Mouse (Mus musculus) telencephalon, adult 2 months (tissue): ENCODE measurements around the gene Rtkn.

Experiments used
- DNase-seq: peaks from one replicate; pipeline ENCODE4 v3.0.0-alpha.2; 2011; ENCODE audit warnings: low read depth, low spot score

The Rtkn gene

DNA sequence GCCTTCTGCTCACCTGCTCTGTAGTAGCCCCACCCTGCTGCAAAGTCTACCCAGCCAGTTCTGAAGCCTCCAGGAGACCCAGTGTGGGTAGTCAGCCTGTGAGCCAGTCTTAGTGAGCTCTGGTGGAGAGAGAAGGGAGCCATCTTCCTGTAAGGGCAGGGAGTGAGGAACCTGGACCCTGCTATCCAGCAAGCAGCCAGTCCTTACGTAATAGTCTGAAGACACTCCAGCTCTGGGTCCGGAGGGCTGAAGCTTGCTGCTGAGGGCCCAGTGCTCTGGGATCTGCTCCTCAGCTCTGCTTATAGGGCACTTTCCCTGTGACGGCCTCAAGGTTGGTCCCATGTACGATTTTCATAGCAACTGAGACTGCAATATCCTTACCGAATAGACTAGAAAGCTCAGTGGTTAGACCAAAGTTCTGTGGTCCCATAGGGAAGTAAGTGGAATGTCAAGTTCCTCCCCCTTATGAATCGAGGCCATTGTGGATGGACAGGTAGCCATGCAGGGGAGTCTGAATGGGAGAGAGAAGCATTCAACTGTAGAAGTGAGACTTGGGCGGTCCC, at the start of gene Rtkn:
TSS of gene Rtkn (plus strand) at position 513 of the 563 bp plus-strand sequence.
- no peak for DNase-seq

DNA sequence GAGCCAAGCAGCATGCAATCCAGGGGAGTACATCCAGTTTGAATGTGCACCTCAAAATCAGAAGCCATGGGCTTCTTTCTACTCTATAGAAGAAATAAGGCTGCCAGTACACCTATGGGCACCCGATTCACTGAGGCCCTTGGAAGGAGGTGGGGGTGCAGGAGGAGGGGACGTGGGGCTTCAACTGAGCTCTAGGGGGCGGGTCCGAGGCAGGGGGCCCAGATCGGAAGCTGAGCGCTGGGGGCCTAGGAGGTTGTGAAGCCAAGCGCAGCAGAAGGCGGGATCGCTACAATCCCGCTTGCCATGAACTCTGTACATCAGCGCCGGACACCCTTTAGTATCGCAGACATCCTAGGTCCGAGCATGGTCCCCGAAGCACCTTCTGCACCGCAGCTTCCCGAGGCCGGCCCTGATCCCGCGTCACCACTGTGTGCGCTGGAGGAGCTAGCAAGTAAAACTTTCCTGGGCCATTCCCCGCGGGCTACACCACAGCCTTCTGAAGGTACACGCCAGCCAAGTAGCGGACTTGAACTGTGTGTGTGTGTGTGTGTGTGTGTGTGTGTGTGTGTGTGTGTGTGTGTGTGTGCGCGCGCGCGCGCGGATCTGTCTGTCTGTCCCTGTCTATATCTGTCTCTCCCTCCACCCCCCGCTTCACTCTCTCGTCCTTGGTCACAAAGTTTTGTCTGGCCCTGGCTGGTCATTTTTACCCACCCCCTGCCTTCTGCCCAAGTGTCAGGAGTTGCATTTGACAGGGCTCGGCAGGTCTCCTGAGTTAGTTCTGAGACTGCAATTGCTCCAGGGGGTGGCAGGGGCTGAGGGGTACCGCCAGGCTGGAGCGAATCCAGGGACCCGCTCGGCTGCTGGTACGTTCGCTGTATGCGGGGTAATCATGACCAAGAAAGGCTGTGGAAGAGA, 48.9 kb upstream of the Rtkn start, which contains the start of gene Lbx2:
TSS of gene Lbx2 (plus strand) at position 247 of the 915 bp plus-strand sequence.
- no peak for DNase-seq

DNA sequence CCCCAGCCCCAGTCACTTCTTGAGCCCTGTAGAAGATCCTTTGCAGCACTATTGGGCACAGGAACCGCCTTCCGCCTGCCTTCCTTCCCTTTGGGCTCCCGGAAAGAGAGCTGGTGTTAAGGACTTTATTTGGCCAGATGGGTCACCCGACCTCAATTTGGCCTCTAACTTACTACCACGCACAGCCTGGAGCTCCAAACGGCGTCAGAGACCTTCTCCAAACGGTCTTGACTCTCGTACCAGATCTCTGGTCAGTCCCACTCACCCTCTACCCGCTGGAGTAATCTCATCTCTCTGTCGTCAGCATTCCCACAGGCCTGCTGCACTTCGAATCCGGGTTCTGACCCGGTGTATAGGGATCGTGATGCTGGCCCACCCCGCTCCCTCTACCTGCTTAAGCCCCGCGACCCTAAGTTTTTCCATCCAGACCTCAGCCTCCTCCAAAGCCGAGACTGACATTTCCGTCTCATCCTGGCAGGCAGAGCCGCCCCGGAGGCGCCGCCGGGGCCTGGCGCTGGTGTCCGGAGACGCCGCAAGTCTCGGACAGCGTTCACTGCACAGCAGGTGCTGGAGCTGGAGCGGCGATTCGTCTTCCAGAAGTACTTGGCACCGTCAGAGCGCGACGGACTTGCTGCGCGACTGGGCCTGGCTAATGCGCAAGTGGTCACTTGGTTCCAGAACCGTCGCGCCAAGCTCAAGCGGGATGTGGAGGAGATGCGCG, 47.9 kb upstream of the Rtkn start:
- DNase-seq, result no peak

DNA sequence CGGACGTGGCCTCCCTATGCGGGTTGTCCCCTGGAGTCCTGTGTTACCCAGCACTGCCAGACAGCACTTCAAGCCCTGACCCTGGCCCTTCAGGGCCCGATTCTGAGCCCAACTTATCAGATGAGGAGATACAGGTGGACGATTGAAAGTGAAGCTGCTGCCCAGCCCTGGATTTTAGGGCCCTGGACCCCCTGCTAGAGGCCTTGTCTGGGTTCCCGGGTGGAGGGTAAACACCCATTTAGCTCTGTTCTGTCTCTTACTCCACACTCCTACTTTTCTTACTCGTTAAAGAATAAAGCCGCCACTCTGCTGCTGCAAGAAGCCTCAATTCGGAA, 47.4 kb upstream of the Rtkn start:
- no peak for DNase-seq

DNA sequence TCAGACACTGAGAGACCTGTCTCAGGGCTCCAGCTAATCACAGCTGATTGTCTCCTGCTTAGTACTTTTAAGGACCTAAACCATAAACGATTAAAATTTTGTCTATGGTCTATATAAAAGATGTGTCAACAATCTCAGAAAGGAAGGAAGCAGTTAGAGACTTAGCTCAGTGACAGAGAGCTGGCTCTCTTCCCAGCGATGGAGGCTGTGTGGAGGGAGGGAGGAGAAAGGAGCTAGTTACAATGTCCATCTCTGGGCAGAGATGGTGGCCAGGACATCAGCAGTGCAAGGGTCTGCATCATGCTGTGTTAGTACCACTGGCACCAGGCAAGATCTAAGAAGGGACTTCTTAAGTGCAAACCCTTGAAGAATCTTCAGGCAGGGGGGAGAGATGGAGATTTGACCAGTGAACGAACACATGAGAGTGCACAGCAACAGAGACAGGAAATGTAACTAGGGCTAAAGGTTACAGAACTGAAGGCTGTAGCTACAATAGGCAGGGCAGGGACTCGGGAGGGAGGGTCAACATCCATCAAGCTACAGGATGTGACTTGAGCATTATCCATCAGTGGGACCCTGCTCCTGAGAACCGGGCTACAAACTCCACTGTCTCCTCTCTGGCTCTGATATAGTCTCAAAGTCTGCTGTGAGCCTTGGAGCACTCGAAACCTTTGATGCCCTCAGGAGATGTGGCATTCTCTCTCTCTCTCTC, 42.7 kb upstream of the Rtkn start:
- DNase-seq, result no peak

DNA sequence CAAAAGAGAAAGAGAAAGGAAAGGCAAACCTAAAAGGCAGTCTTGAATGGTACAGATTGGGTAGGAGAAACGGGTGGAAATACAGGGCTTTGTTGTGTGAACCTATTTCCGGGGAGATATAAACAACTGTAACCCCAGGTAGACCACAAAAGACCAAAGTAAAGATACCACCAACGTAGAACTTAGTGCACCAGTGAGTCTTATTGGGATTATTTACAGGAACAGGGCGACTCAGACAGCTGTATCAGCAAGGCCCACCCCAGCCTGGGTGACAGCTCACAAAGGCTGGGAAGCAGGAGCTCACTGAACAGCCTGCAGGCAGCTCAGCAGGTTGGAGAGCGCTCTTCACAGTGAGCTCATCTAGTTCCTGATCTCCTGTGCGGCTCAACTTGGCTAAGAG, 39.3 kb upstream of the Rtkn start:
- DNase-seq, result no peak

DNA sequence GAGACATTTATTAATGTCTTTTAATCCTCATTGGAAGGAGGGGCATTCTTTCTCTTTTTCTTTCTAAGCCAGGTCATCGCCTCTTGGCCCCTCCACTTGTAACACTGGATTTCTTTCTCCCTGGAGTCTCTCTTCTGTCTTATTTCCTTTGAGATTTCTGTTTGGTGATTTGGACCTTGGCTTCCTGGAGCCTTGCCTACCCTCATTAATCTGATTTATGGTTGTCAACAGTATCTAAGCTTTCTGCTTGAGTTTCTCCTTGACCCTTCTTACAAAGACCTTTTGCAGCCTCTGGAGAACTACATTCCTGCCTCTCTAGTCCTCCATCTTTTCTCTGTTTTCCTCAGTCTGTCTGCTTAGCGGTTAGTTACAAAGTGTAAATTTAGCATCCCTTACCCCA, 36.9 kb upstream of the Rtkn start:
- DNase-seq, result no peak

DNA sequence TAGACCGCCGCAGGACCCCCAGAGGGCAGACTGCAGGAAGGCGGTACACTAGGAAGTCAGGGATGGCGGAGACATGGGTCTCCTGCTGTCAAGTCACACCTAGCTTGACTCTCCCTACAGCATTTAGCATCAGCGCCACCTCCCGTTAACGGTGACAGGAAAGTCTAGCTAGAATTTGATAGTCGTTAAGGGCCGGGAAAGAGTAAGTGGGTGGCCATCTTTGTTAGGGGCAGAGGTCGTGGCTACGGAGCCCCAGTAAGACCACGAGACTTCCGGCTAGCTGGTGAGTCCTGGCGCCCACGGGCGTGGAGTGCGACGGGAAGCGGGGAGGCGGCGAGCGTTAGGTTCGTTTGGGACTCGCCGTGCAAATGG, 34.0 kb upstream of the Rtkn start, which contains the start of the genes Ccdc142 and Gm42688:
TSS of gene Ccdc142 (plus strand) at position 286 of the 372 bp plus-strand sequence.
TSS of gene Gm42688 (plus strand) at position 302 of the 372 bp plus-strand sequence.
- peak; percentile 88 for DNase-seq

DNA sequence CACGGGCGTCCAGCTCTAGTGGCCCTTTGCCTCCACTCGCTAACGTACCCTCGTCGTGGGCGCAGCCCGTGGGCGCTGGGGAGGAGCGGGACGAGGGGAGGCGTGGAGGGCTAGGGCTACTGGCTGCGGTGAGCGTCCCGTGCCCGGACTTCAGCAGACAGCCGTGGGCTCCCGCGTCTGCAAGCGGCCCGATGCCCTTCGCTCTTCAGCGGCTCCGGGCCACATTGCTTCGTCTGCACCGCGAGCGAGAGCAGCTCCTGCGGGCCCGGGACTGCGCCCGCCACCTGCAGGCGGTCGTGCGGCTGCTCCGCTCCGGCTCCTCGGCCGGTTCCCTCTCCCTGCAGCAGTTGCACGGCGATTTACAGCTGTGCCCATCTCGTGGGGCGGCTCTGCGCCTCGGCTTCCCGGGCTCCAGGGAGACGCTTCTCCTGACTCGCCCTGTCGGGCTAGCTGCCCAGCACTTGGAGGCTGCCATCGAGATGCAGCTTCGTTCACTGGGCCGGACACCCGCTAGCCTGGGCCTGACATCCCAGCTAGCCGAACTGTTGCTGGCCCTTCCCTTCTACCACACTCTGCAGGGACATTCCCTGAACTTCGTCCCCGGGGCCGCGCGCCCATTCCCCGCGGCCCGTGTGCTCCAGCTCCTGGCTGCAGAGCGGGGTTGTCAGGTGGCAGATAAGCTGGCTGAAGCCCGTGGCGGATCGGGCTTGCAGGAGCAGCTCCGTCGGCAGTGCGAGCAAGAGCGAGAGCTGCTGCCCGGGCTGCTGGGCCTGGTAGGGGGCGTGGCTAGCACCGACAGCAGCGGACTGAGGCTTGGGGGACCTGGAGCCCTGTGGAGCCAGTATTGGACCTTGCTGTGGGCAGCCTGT, 33.3 kb upstream of the Rtkn start:
- DNase-seq, result no peak

DNA sequence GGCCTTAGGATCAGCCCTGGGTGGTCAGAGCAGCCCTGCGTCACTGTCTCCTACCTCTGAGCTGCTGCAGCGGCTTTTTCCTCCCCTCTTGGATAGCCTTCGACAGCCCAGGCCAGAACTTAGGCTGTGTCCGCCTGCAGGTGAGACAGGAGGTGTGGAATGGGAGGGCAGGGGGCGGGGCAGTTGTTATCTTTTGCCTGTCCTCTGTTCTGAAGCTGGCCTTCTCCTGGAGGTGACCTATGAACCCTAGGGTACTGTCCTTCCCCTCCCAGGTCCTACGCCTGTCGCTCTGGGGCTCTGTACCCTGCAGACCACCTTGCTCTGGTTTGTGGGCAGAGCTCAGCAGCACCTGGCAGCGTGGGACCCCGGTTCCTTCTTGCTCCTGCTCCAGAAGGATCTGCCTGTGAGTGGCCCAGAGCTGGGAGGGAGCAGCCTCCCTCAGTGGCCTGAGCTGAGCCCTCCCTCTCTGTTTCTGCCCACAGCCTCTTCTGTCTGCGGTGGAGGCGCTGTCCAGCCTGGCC, 32.1 kb upstream of the Rtkn start:
- DNase-seq, result no peak

DNA sequence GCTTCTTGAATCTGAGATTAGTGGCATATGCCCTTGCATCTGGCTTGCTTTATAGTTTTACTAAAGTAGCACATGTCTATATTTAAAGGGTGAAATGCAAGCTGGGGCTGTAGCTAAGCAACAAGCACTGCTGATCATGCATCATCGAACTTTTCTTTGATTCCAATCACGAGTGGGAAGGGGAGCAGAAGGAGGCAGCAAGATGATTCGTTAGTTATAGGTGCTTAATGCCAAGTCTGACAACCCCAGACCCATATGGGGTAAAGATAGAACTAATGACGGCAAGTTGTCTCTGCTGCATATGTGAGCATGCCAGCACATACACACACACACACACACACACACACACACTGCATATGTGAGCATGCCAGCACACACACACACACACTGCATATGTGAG, 31.1 kb upstream of the Rtkn start:
- DNase-seq, result peak; percentile 62

DNA sequence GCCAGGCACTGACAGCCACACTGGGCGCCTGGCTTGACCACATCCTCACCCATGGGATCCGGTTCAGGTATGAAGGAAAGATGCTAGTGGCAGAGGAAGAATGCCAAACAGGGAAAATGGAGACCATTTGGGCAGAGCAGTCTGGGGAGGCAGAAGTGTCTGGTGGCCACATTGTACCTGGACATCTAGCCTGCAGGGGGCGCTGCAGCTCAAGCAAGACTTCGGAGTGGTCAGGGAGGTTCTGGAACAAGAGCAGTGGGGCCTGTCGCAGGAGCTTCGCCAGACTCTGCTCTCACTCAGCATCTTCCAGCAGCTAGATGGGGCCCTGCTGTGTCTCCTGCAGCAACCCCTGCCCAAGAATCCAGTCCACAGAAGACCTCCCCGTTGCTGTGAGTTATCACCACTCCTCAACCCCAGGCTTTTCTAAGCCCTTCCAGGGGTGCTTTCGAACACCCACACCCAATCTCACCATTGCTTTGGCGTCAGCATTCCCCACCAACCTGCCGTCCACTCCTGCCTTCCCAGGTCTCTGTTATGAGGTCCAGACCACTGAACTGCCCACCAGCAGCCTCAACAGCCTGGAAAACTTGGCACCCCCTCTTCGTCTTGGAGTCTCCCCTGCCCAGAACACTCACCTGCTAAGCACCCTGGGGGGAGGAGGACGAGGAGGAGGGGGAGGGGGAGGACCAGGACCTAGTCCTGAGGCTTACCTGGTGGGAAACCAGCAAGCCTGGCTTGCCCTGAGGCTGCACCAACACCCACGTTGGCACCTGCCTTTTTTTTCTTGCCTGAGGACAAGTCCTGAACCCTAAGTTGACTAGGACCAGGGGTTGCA, 27.5 kb upstream of the Rtkn start:
- peak; percentile 31 for DNase-seq

DNA sequence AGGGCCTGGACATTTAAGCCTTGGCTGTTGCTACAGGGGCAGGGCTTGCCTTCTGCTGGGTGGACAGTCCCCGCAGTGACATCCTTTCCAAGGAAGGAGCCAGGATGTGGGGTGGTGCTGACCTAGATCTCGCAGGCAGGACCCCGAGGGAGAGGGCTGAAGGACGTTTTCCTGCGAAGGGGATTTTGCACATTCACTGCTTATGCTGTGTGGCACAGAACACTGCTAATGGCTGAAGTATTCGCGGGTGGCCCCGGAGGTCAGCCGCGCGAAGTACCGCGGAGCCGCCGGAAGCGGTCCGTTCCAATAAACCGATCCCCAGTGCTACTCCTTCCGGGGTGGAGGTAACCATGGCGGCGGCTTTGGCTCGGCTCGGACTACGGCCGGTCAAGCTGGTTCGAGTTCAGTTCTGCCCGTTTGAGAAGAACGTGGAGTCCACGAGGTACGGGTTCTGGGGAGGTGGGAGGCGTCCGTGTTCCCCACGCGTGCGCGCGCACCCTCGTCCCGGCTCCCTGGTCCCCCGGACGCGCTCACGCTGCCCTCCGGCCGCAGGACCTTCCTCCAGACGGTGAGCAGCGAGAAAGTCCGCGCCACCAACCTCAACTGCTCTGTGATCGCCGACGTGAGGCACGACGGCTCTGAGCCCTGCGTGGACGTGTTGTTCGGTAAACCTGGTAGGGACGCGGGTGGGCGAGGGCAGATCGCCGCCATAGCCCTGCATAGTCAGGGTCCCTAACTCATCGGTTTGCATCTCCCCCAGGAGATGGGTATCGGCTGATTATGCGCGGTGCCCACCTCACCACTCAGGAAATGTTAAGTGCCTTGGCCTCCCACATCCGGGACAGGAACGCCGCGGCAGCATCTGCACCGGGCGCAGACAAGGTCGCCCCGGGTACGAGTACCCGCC, 26.2 kb upstream of the Rtkn start, which contains the start of gene Mrpl53:
TSS of gene Mrpl53 (plus strand) at position 279 of the 907 bp plus-strand sequence.
- peak; percentile 54 for DNase-seq

DNA sequence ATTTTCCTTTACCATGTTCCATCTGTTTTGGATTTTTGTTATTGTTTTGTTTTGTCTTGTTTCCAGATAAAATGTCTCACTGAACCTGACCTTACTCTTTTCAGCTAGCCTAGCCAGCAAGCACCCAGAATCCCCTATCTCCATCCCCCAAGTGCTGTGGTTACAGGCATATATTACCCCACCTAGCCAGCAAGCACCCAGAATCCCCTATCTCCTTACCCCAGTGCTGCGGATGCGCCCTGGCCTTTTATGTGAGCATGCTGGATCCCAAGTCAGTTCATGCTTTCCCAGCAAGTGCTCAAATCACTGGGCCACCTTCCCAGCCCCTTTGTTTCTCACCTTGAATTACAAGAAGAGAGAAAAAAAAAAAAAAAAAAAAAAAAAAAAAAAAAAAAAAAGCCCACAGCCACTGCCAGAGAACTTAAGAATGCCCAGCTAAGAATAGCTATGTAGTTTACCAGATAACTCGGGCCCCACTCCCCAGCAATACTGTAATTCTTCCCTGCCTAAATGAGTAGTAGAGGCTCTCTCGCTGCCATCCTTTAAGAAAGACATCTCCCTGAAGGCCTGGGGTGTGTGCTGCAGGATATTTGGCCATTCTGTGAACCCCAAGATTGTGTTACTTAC, 23.6 kb upstream of the Rtkn start:
- no peak for DNase-seq

DNA sequence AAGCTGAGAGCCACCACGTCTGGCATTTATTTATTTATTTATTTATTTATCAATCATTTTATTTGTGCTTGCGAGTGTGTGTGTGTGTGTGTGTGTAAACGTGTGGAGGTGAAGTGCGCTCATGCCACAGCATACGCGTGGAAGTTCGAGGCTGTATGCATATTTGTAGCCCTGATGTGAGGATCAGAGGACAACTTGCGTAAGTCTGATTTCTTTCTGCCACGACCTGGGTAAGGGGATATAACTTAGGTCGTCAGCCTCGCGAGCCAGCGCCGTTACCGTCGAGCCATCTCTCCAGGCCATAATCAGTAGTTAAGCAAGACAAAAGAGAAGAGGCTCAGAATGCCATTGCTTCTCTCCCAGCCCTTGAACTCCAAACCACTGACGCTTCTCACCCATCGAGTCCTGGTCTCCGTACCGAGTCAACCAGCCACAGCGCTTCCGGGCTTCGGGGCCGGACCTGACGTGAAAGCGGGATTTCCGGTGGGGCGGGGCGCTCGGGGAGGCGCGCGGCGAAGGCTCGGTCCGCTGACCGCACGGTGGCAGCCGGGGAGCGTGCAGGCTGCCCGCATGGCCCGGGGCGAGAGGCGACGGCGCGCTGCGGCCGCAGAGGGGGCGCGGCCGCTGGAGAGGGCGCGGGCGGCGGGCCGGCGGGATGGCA, 20.1 kb upstream of the Rtkn start, which contains the start of gene Mogs:
TSS of gene Mogs (plus strand) at position 486 of the 661 bp plus-strand sequence.
- DNase-seq, result no peak

DNA sequence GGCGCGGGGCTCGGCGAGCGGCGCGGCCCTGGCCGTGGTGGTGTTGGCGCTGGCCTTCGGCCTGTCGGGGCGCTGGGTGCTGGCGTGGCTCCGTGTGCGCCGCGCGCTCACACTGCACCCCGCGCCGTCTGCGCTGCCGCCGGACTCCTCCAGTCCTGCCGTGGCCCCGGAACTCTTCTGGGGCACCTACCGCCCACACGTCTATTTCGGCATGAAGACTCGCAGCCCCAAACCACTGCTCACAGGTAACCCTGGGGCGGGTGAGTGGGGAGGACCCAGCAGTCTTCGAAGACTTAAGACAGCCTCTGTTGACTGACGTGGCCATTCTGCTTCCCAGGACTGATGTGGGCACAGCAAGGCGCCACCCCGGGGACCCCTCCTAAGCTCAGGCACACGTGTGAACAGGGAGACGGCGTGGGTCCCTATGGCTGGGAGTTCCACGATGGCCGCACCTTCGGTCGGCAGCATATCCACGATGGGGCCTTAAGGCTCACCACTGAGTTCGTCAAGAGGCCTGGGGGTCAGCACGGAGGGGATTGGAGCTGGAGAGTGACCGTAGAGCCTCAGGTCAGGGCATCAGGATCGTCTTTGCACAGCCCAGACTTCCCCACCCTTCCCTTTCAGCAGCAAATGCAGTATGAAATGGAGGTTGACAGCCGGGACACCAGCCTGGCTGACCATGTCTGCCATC, 19.4 kb upstream of the Rtkn start:
- DNase-seq, result no peak
